Mouse (Mus musculus) layer of hippocampus, adult 8-10 months (tissue): ENCODE results near the gene Gm9944. TPM values are rescaled to one million over a fixed set of nuclear protein-coding genes. Genes with fewer than 3 reads are reported as not detected.

Experiments used
- DNase-seq, 2 experiments: peaks; one replicate each; pipeline ENCODE4 v3.0.0; 2022; ENCODE audit warnings: low spot score in 2 of 2
- total RNA-seq, 4 experiments: library from RNA; stranded (reverse); gene quantifications; 2 replicates each; pipeline ENCODE4 v1.2.4; 2022

Gm9944 gene
- not detected for total RNA-seq

DNA sequence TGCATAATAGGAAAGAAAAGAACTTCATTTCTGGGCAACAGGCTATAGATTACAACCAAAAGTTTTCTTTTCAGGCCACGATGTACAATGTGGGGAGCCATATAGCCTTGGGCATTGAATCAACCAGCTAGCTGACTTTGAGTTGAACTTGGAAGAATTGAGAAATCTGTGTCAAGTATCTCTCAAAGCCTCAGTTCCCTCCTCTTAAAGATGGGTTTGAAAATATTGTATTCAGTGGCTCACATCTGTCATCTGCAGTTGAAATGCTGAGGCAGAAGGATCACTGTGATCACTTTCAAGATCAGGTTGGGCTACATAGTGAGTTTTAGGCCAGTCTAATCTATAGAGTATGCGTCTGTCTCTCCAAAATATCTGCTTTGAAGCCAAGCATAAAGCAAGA lies at the start of gene Gm9944:
TSS of gene Gm9944 (minus strand) at position 101 of the 400 bp plus-strand sequence.
- DNase-seq, result no peak

DNA sequence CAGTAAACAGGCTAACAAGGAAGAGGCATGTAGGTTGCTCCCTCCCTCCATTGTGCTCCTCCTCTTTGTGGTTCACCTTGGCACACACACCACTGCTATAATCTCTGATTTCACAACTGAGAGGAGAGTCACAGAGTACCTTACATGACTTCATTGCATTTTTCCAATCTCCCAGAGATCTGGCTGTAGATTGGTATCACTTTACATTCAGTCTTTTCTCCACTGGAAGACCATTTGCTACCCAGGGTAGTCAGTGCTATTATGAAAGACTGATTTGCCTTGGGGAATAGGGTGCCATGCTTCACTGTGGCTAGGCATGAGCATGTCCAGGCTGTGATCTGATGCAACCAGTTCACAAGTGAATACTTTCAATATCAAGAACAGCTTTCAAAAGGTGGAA lies 40.2 kb upstream of the Gm9944 start:
- DNase-seq, result no peak

DNA sequence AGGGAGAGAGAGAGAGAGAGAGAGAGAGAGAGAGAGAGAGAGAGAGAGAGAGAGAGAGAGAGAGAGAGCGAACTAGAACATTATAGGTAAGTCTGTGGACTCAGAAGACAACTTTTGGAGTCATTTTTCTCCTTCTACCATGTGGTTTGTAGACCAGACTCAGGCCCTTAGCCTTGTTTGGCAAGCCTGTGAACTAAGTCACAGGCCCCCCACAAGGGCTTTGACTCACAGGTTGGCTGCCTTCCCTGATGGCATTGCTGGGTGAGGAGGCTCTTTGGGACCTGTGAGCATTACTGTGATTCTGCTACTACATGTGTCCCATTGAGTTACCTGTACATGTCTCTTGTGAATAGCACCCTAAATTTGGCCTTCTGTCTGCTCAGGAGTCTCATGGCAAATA lies 15.0 kb upstream of the Gm9944 start:
- DNase-seq, result no peak

DNA sequence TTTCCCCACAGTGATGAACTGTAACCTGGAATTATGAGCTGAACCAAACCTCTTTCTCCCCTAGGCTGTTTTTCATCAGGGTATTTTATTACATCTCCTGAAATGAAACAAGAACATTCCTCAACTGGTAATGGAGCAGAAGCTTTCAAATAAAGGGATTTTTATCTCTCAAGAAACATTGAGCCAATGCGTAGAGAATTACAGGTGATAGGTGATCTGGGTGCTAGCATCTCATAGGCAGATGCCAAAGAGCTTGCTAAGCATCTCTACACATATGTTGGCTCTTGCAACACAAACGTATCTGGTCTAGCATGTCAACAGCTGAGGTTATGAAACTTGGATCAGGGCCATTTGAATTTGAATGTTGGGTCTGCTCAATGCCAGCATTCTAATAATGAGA lies 12.1 kb upstream of the Gm9944 start:
- DNase-seq, result no peak

DNA sequence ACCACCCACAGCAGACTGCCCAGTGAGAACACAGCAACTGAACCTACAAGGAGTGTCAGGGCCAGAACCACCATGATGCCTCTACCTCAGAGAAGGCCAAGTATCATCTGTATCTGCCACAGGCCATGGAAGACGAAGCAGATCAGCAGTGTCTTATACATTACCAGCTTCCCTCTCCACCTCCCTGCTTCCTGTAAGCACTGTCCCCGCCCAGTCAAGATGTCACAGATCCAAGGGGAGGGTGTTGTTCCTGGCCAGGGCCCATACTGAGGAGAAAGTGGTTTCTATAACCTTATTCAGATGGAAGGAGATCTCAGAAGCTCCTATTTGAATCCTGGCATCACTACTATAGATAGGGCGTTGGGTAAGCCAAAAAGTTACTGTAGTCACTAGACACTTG lies 10.5 kb upstream of the Gm9944 start, which contains the start of gene Aadacl3:
TSS of gene Aadacl3 (minus strand) at position 101 of the 400 bp plus-strand sequence.
- DNase-seq, result no peak

DNA sequence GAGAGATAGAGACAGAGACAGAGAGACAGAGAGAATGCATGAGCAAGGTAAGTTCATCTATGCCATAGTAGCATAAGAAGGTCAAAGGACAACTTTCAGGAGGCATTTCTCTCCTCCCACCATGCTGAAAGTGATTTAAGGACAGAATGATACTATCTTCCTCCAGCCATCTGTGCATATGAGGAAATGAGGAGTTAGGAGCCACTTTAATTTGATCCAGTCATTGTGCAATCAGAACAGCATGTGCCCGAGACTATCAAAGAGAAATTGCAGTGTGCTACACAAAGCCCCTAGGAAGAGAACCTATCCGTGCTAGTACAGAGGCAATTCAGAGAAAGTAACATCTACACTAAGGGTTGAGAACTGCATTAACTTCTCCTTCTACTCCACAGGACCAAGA lies 4.6 kb downstream of the Gm9944 start:
- DNase-seq, result no peak

DNA sequence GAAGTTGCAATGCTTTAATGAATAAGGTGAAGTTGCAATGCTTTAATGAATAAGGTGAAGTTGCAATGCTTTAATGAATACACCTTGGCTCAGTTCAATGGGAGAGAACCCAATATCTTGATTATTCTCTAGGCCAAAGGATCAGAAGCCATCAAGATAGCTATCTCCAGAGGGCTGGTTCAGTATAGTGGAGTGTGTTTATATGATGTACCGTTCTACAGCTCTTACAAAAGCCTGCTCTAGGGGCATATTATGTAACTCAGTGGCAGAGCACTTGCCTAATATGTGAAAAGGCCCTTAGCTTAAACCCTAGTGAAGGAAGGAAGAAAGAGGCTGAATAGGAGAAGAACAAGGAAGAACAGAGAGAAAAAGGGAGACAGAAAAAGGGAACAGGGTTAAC lies 11.5 kb downstream of the Gm9944 start:
- no peak for DNase-seq

DNA sequence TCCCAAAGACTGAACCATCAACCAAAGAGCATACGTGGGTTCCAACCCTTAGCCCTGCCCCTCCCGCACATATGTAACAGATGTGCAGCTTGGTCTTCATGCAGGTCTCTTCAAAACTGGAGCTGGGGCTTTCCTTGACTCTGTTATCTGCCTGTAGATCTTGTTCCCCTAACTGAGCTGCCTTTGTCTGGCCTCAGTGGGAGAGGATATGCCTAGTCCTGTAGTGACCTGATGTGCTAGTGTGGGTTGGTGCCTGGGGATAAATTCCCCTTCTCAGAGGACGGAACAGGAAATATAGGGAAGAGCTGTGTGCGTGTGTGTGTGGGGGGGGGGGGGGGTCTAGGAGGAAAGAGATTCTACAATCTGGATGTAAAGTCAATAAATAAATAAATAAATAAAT lies 12.0 kb downstream of the Gm9944 start:
- DNase-seq, result no peak

DNA sequence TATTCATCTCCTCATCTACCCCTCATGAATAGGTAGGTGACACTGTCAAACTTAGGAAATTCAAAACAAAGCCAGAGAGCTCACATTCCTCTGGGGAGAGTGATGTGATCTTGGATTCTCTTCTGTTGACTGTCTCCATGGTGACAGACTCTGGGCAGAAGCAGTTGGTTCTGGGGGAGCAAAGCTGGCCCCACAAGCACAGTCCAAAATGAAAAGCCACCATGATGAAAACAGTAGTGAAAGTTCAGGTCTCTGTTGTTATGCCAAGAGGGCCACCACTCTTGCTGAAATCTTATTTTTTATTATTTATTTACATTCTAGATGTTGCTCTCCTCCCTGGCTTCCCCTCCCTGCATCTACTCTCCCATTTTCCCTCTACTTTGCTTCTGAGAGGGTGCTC lies 14.4 kb downstream of the Gm9944 start, which contains the start of gene 1700012P22Rik:
TSS of gene 1700012P22Rik (minus strand) at position 101 of the 400 bp plus-strand sequence.
- DNase-seq, result no peak

DNA sequence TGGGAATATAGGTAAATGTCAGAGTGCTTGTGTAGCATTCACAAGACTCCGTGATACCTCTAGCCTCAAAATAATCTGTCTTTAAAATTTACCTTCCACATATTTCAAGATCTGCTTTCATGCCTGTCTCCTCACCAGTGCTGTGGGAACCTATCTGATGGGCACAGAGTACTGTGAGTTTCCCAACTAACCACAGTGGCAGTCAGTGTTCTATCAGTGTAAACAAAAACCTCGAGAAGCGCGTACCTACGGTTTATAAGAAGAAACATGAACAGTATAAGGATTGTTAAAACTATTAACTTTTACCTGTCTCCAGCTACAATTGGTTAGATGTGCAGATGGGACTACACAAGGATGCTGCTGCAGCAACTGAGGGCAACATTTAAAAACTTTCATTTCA lies 19.9 kb downstream of the Gm9944 start:
- no peak for DNase-seq

DNA sequence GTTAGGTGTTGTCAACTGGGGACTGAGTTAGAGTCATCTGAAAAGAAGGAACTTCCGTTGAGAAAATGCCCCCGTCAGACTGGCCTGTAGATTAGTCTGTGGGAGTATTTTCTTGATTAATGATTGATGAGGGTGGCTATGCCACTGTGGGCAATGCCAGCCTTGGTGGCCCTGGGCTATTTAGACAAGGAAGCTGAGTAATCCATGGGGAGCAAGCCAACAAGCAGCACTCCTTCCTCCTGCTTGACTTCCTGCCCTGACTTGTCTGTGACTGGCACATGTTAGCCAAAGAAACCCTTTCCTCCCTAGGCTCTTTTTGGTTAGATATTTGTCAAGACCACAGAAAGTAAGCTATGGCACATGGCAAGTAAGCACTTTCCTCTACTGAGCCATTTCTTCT lies 22.4 kb downstream of the Gm9944 start:
- no peak for DNase-seq

DNA sequence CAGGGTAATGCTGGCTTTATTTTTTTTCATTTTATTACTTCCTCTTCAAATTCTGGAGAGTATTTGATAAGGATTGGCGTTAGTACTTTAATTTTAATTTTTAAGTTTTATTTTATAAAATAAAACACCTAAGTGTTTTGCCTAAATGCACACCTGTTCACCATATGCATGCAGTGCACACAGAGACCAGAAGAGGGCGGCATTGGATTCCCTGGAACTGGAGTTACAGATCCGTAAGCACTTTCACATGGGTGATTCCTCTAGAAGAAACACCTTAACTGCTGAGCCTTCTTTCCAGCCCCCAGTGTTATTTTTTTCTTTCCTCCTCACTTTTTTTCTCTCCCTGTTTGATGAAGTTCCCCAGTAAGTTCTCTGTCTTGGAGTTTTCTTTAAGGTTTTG lies 24.2 kb downstream of the Gm9944 start:
- DNase-seq, result no peak

DNA sequence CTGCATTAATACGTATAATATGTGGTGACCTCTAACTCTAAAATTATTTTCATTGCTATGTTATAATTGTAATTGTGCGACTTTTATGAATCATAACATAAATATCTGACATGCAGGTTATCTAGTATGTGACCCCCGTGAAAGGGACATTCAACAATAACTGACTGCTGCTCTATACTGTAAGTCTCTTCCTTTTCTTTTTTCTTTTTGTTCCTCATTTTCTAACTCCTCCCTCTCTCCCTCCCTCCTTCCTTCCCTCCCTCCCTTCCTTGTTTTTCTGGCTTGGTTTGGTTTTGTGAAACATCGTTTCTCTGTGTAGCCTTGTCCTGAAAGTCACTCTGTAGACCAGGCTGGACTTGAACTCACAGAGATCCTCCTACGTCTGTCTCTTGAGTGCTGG lies 28.5 kb downstream of the Gm9944 start:
- no peak for DNase-seq

DNA sequence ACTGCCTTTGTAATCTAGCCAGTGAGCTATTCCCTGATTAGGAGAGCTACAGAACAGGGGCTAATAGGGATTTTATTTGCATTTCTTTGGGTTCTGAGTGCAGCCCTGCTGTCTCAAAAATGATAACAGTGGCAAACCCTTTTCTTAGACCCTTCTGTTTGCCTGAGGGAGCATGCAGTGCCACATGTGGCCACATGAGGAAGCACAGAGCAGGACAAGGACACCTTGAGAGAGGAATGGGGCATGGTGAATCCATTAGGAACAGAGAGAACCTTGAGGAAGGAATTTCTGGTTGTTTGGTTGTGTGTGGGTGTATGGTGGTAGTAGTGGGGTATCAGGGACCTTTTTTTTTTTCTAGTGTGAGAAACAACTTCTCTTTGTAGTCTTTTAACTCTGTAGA lies 32.5 kb downstream of the Gm9944 start:
- no peak for DNase-seq

DNA sequence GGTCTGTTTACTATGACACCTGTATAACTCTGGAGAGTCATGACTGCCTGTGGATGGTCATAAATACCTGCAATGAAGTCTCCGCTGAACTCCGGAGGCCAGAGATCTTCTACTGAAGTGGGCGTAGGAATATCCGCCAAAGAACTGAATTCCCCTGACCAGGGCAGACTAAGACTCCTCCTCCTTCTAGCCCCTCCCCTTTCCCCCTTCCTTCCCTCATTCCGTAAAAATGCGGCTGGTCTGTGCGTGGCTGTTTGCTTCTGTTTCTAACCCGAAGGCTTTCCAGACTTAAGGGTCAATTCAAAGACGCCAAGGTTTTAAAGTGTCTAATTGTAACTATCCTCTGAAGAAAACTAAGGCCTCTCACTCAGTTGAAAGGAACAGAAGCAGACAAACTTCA lies 44.8 kb downstream of the Gm9944 start, which contains the start of gene Pramef12:
TSS of gene Pramef12 (minus strand) at position 175 of the 400 bp plus-strand sequence.
- no peak for DNase-seq

DNA sequence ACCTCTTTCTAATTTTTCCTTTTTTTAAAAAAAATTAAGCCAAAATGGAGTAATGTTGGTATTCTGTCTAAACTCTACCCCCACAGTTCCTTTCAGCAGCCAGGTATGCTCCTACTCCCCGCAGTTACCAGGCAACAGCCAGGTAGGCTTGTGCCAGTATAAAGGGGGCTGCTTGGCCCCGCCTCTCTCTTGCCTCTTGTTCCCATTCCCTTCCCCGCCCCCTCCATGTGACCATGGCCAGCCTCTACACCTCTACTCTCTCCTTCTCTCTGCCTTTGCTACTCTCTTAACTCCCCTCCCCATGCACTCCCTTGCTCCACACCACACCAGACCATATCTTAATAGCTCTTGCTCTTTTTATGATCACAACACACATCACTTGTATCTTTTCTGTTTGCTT lies 46.9 kb downstream of the Gm9944 start:
- DNase-seq, result no peak

DNA sequence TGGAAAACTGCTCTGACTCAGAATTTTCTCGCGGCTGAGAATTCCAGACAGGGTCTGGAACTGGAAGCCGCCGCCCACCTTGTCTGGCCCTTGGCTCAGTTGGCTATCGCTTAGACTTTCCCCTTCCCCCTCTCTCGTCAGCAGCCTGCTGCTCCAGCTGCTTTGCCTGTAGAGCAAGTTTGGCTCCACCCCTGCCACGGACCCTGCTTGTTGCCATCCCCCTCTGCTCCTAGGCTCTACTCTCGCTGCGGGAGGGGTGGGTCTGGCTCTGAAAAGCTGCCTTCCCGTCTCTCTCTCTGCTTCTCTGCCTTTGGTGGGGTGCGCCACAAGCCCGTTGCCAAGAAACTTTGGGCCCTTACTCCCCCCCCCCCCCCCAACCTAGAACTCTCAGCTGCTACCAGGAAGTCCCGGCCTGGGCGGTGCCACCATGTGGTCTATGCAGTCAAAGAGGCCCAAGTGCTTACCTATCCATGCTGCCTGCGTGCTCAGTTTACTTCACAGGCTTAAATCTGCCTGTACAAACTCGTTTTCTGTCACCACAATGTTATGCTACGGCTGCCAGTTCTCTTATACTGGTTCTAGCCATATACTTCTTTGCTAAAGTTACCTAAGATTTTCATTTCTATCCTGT lies 48.5 kb downstream of the Gm9944 start:
- DNase-seq, result no peak

Other genes starting within 250 kb of the Gm9944 start
- not detected for gene C87977, start 240.0 kb downstream of the Gm9944 start, total RNA-seq
- gene Pramel5, start 172.8 kb downstream of the Gm9944 start, total RNA-seq, result not detected
- gene Gm13128, start 123.1 kb downstream of the Gm9944 start, total RNA-seq, result not detected
- gene Gm13119, start 95.4 kb downstream of the Gm9944 start, total RNA-seq, result not detected
- not detected for gene Pramef20, start 75.4 kb downstream of the Gm9944 start, total RNA-seq
- gene Pramef12, start 44.9 kb downstream of the Gm9944 start, total RNA-seq, result not detected
- gene 1700012P22Rik, start 14.5 kb downstream of the Gm9944 start, total RNA-seq, result not detected
- not detected for gene Aadacl3, start 10.4 kb upstream of the Gm9944 start, total RNA-seq
- not detected for gene 9430007A20Rik, start 66.5 kb upstream of the Gm9944 start, total RNA-seq
- not detected for gene Gm13124, start 111.8 kb upstream of the Gm9944 start, total RNA-seq
- gene Aadacl4, start 160.4 kb upstream of the Gm9944 start, total RNA-seq, result not detected
- gene Gm436, start 233.1 kb upstream of the Gm9944 start, total RNA-seq, result not detected